In genomic region chr19:20345317-20345917, GRCm38 (mm10) we compare ENCODE assay signal across 9 mouse cellular contexts. TPM values are rescaled to one million over a fixed set of nuclear protein-coding genes. Genes with fewer than 3 reads are reported as not detected.
DNase-seq lines count a peak whose midpoint lies in the region; ATAC-seq and TF ChIP-seq lines count a peak whose summit lies in the region.
"Had no signal": no experiment of that assay in that cellular context is flagged by ENCODE, and none has a peak within 500 bp of the region (broad histone marks: within the 10 kb centered on the region; RNA-seq: fewer than 3 reads in every experiment).

No protein-coding gene starts in this region.

- TF ChIP-seq CTCF in cortical plate, adult 2 months (IDR thresholded peaks at IDR 0.05; ENCODE audit: extremely low read depth, insufficient read depth, low read length), result peak; percentile 83
- peak; percentile 91 for TF ChIP-seq CTCF in kidney, postnatal 0 days (IDR thresholded peaks at IDR 0.05; ENCODE audit: low read depth)
- TF ChIP-seq CTCF in stomach, postnatal 0 days (IDR thresholded peaks at IDR 0.05; ENCODE audit: low read depth), result peak; percentile 92

- H3K4me3 ChIP-seq in cortical plate, adult 2 months (ENCODE audit: insufficient read depth, low read length), result no peak overlapping the region
- no peak overlapping the region for H3K4me3 ChIP-seq in kidney, postnatal 0 days (replicated peaks; ENCODE audit: low read depth, low read length)
- no peak overlapping the region for H3K4me3 ChIP-seq in liver, embryonic 13.5 days (replicated peaks)
- H3K4me3 ChIP-seq in neural tube, embryonic 11.5 days (ENCODE audit: low read depth, low read length), result no peak overlapping the region
- no peak overlapping the region for H3K4me3 ChIP-seq in stomach, postnatal 0 days (ENCODE audit: low read depth, low read length)
- H3K4me3 ChIP-seq: embryonic facial prominence, embryonic 12.5 days had no signal

- no peak overlapping the region for H3K27ac ChIP-seq in cortical plate, adult 2 months (ENCODE audit: insufficient read depth, low read length)
- H3K27ac ChIP-seq in kidney, postnatal 0 days, result no peak overlapping the region
- H3K27ac ChIP-seq in liver, embryonic 13.5 days, result no peak overlapping the region
- H3K27ac ChIP-seq in neural tube, embryonic 11.5 days (ENCODE audit: low read depth, low read length), result no peak overlapping the region
- no peak overlapping the region for H3K27ac ChIP-seq in stomach, postnatal 0 days (replicated peaks)
- H3K27ac ChIP-seq: embryonic facial prominence, embryonic 12.5 days had no signal

- H3K4me1 ChIP-seq in cortical plate, adult 2 months (ENCODE audit: control insufficient read depth, insufficient read depth, low read length), result no peaks in the 10 kb centered on the region
- H3K4me1 ChIP-seq in kidney, postnatal 0 days (replicated peaks; ENCODE audit: insufficient read depth, low read length), result no peaks in the 10 kb centered on the region
- H3K4me1 ChIP-seq in liver, embryonic 13.5 days (replicated peaks), result no peaks in the 10 kb centered on the region
- no peaks in the 10 kb centered on the region for H3K4me1 ChIP-seq in neural tube, embryonic 11.5 days (ENCODE audit: control insufficient read depth, insufficient read depth, low read length)
- no peaks in the 10 kb centered on the region for H3K4me1 ChIP-seq in stomach, postnatal 0 days (replicated peaks; ENCODE audit: control insufficient read depth, insufficient read depth)
- H3K4me1 ChIP-seq: embryonic facial prominence, embryonic 12.5 days had no signal

- WGBS in kidney, postnatal 0 days, result 13% methylated on average over 8 of the region's 8 CpGs
- 8% methylated on average over 8 of the region's 8 CpGs for WGBS in liver, embryonic 13.5 days (ENCODE audit: insufficient replicate concordance)
- 17% methylated on average over 8 of the region's 8 CpGs for WGBS in neural tube, embryonic 11.5 days
- 9% methylated on average over 8 of the region's 8 CpGs for WGBS in stomach, postnatal 0 days

- no peak for TF ChIP-seq POLR2A in cortical plate, adult 2 months (IDR thresholded peaks at IDR 0.05; ENCODE audit: extremely low read depth, insufficient read depth, low read length)

- peak; percentile 76; the same call in 1 of the 2 replicates for ATAC-seq in kidney, postnatal 0 days (replicated peaks; ENCODE audit: low FRiP score, low read depth)
- ATAC-seq in liver, embryonic 13.5 days (ENCODE audit: low read depth), result no peak
- ATAC-seq in neural tube, embryonic 11.5 days (ENCODE audit: insufficient read depth, low FRiP score, low TSS enrichment), result peak; percentile 75; the same call in 1 of the 2 replicates
- peak; percentile 64; the same call in 1 of the 2 replicates for ATAC-seq in stomach, postnatal 0 days (ENCODE audit: low FRiP score, low TSS enrichment)

- intact Hi-C loops in gastrocnemius, postnatal 14 days (cut with DNase I; ENCODE audit: low total_unique reads), result no loop called here

- no peak overlapping the region for H3K4me2 ChIP-seq in kidney, postnatal 0 days (ENCODE audit: low read length)
- no peak overlapping the region for H3K4me2 ChIP-seq in liver, embryonic 13.5 days
- H3K4me2 ChIP-seq in neural tube, embryonic 11.5 days (ENCODE audit: low read depth), result no peak overlapping the region
- H3K4me2 ChIP-seq in stomach, postnatal 0 days (replicated peaks; ENCODE audit: low read depth), result no peak overlapping the region
- H3K4me2 ChIP-seq: embryonic facial prominence, embryonic 12.5 days had no signal

- H3K36me3 ChIP-seq in kidney, postnatal 0 days (ENCODE audit: insufficient read depth, low read length), result no peaks in the 10 kb centered on the region
- no peaks in the 10 kb centered on the region for H3K36me3 ChIP-seq in liver, embryonic 13.5 days
- H3K36me3 ChIP-seq in neural tube, embryonic 11.5 days (ENCODE audit: control insufficient read depth, insufficient read depth, low read length), result no peaks in the 10 kb centered on the region
- no peaks in the 10 kb centered on the region for H3K36me3 ChIP-seq in stomach, postnatal 0 days (ENCODE audit: control insufficient read depth, insufficient read depth, low read length)
- H3K36me3 ChIP-seq: embryonic facial prominence, embryonic 12.5 days had no signal

- DNase-seq in 3T3-L1 (ENCODE audit: low read depth, low spot score) (peak; percentile 91), adipocyte (ENCODE audit: low spot score) (peak; percentile 83)
- peak; percentile 70 for DNase-seq in gastrocnemius, postnatal 14 days
- peak; percentile 89 for DNase-seq in kidney, postnatal 0 days (ENCODE audit: low spot score)
- peak; percentile 24 for DNase-seq in liver, embryonic 13.5 days
- peak; percentile 78 for DNase-seq in neural tube, embryonic 11.5 days (ENCODE audit: low spot score)
- peak; percentile 80 for DNase-seq in stomach, postnatal 0 days (ENCODE audit: low spot score)

- no peak overlapping the region for H3K9ac ChIP-seq in kidney, postnatal 0 days (ENCODE audit: low read depth, low read length)
- H3K9ac ChIP-seq in liver, embryonic 13.5 days, result no peak overlapping the region
- no peak overlapping the region for H3K9ac ChIP-seq in neural tube, embryonic 11.5 days (ENCODE audit: low read length)
- no peak overlapping the region for H3K9ac ChIP-seq in stomach, postnatal 0 days (ENCODE audit: low read length)
- H3K9ac ChIP-seq: embryonic facial prominence, embryonic 12.5 days had no signal

- TF ChIP-seq EP300 in stomach, postnatal 0 days (optimal IDR thresholded peaks at IDR 0.05), result no peak

- no peaks in the 10 kb centered on the region for H3K9me3 ChIP-seq in kidney, postnatal 0 days (replicated peaks; ENCODE audit: low read length)
- no peaks in the 10 kb centered on the region for H3K9me3 ChIP-seq in liver, embryonic 13.5 days (replicated peaks)
- no peaks in the 10 kb centered on the region for H3K9me3 ChIP-seq in neural tube, embryonic 11.5 days (ENCODE audit: control insufficient read depth, low read length)
- H3K9me3 ChIP-seq in stomach, postnatal 0 days (ENCODE audit: control insufficient read depth, low read length), result no peaks in the 10 kb centered on the region
- H3K9me3 ChIP-seq: embryonic facial prominence, embryonic 12.5 days had no signal

- H3K27me3 ChIP-seq in kidney, postnatal 0 days (ENCODE audit: insufficient read depth, low read length), result no peaks in the 10 kb centered on the region
- no peaks in the 10 kb centered on the region for H3K27me3 ChIP-seq in liver, embryonic 13.5 days
- H3K27me3 ChIP-seq in neural tube, embryonic 11.5 days (ENCODE audit: control insufficient read depth, insufficient read depth, low read length), result no peaks in the 10 kb centered on the region
- no peaks in the 10 kb centered on the region for H3K27me3 ChIP-seq in stomach, postnatal 0 days (ENCODE audit: control insufficient read depth, insufficient read depth, low read length)
- H3K27me3 ChIP-seq: embryonic facial prominence, embryonic 12.5 days had no signal

RNA-seq across cellular contexts. Expression of gene Anxa1, which starts 45.3 kb away (rescaled TPM):
- polyA plus RNA-seq in cortical plate, adult 2 months (2012; rRNA removed), result 1.8 and 2.3 TPM in 2 replicates
- total RNA-seq in gastrocnemius, postnatal 14 days (2021), result 10 to 100 TPM; 21.7 to 22.2 TPM
- 62.2 and 64.0 TPM in 2 replicates for polyA plus RNA-seq in kidney, postnatal 0 days (2015; fragmentation: Nextera tagmentation; extraction: Ambion mirVana)
- polyA plus RNA-seq in liver, embryonic 13.5 days (2015; fragmentation: Nextera tagmentation; extraction: Ambion mirVana), result 21.7 and 23.8 TPM in 2 replicates
- polyA plus RNA-seq in neural tube, embryonic 11.5 days (2014; fragmentation: Nextera tagmentation; extraction: Ambion mirVana), result 4.8 and 5.1 TPM in 2 replicates
- 666 and 760 TPM in 2 replicates for polyA plus RNA-seq in stomach, postnatal 0 days (2015; fragmentation: Nextera tagmentation; extraction: Ambion mirVana)

Comparison
In these comparisons a context has a peak if more than half of its experiments do, and no peak if none do; other contexts are left out.
1. DNase-seq: peak in every context shown above with its lines; median percentile 91 in 3T3-L1; 89 in kidney, postnatal 0 days; 83 in adipocyte; 80 in stomach, postnatal 0 days; 78 in neural tube, embryonic 11.5 days; 70 in gastrocnemius, postnatal 14 days; 24 in liver, embryonic 13.5 days.
2. RNA of gene Anxa1, which starts 45.3 kb away (polyA plus RNA-seq): 666 to 760 TPM in stomach, postnatal 0 days; 62.2 to 64.0 TPM in kidney, postnatal 0 days, 21.7 to 23.8 TPM in liver, embryonic 13.5 days, 4.8 to 5.1 TPM in neural tube, embryonic 11.5 days and 1.8 to 2.3 TPM in cortical plate, adult 2 months; every median in the first group is over 10 times any median in the second.
3. Peak in every context shown above with its lines, with median percentiles within 50 percentile points of each other: CTCF ChIP-seq.